Mouse (Mus musculus) C2C12 (cell line): ENCODE results near the gene Adcy7.

Experiments
- CEBPB ChIP-seq: IDR thresholded peaks from one replicate; pipeline ENCODE4 v1.6.1; 2011; ENCODE audit warnings: low read depth, mild to moderate bottlenecking, control low read depth, moderate library complexity
- CTCF ChIP-seq: IDR thresholded peaks from one replicate; pipeline ENCODE4 v1.5.1; 2011; ENCODE audit not compliant: control insufficient read depth, insufficient read depth, insufficient read length
- FOSL1 ChIP-seq: IDR thresholded peaks from one replicate; pipeline ENCODE4 v1.8.0; 2011; ENCODE audit warnings: mild to moderate bottlenecking, low read length; ENCODE audit not compliant: poor library complexity, insufficient read depth, severe bottlenecking
- MAX ChIP-seq: IDR thresholded peaks from one replicate; pipeline ENCODE4 v1.6.1; 2011; ENCODE audit warnings: mild to moderate bottlenecking, control low read depth
- MYOD1 ChIP-seq: IDR thresholded peaks from one replicate; pipeline ENCODE4 v1.6.1; 2011; ENCODE audit warnings: low read depth; ENCODE audit not compliant: control insufficient read depth, insufficient read length
- USF1 ChIP-seq: IDR thresholded peaks from one replicate; pipeline ENCODE4 v1.6.1; 2011; ENCODE audit warnings: low read depth, mild to moderate bottlenecking, control low read depth, moderate library complexity

GRCm38 (mm10) chr8:88299907-88300603 is 27.9 kb downstream of the Adcy7 start:
- no peak for TF ChIP-seq CTCF
- TF ChIP-seq MYOD1 = no peak
- TF ChIP-seq USF1 = no peak
- TF ChIP-seq FOSL1 = no peak
- no peak for TF ChIP-seq MAX
- no peak for TF ChIP-seq CEBPB
